Mouse (Mus musculus) kidney, embryonic 16.5 days (tissue): ENCODE data around the gene Metrnl. TPM values are rescaled to one million over a fixed set of nuclear protein-coding genes. Genes with fewer than 3 reads are reported as not detected.
"Not testable (repeated sequence)": the region's sequence is repeated elsewhere in the genome, so short reads cannot be mapped to it uniquely, and the experiment has no call there.

Experiments used
- ATAC-seq: fragments of 200-750 bp; cut with Nextera tagmentation; 2 replicates; pipeline ENCODE4 v1.8.0; 2017; ENCODE audit warnings: moderate TSS enrichment; ENCODE audit not compliant: low FRiP score, low TSS enrichment
- H3K27ac ChIP-seq: fragments of 300-500 bp; sonication (generic); 2 replicates; pipeline ENCODE4 v1.5.1; 2014; ENCODE audit warnings: low read length
- H3K27me3 ChIP-seq: fragments of 300-500 bp; sonication (generic); 2 replicates; pipeline ENCODE4 v1.6.1; 2014; ENCODE audit warnings: low read length, control low read depth, mixed read lengths; ENCODE audit not compliant: insufficient read depth
- H3K36me3 ChIP-seq: fragments of 300-500 bp; sonication (generic); 2 replicates; pipeline ENCODE4 v1.6.1; 2014; ENCODE audit warnings: low read length, control low read depth, mixed read lengths; ENCODE audit not compliant: insufficient read depth
- H3K4me1 ChIP-seq: fragments of 300-500 bp; sonication (generic); 2 replicates; pipeline ENCODE4 v1.6.1; 2014; ENCODE audit warnings: low read length, control low read depth, mixed read lengths; ENCODE audit not compliant: insufficient read depth
- H3K4me2 ChIP-seq: fragments of 300-500 bp; sonication (generic); replicated peaks from 2 replicates; pipeline ENCODE4 v1.6.1; 2014; ENCODE audit warnings: low read depth, low read length
- H3K4me3 ChIP-seq: fragments of 300-500 bp; sonication (generic); 2 replicates; pipeline ENCODE4 v1.5.1; 2014; ENCODE audit warnings: mild to moderate bottlenecking, low read length
- H3K9ac ChIP-seq: fragments of 300-500 bp; sonication (generic); replicated peaks from 2 replicates; pipeline ENCODE4 v1.6.1; 2014; ENCODE audit warnings: low read length
- H3K9me3 ChIP-seq: fragments of 300-500 bp; sonication (generic); 2 replicates; pipeline ENCODE4 v1.6.1; 2016; ENCODE audit warnings: low read length, control low read depth
- WGBS: fragments of 180-500 bp; shearing (Covaris S2); extraction: QIAGEN DNeasy Blood & Tissue Kit; methylation state at CpG from one replicate; pipeline ENCODE4 v1.1.7; 2014; 5-methylcytosine and 5-hydroxymethylcytosine counted together
- polyA plus RNA-seq: library from polyadenylated mRNA; unstranded; fragments of >200 nt; fragmentation: Nextera tagmentation; extraction: Ambion mirVana; gene quantifications from 2 replicates; pipeline ENCODE4 v1.2.1, GENCODE M21; 2015

Gene Metrnl
- polyA plus RNA-seq, 1 experiment from 2014 or later: 31.3 TPM

GRCm38 (mm10) chr11:121660604-121661003 lies 40.7 kb upstream of the Metrnl start:
- not testable (repeated sequence) for H3K4me1 ChIP-seq

GRCm38 (mm10) chr11:121661116-121661515 lies 40.2 kb upstream of the Metrnl start:
- Histone ChIP-seq H3K36me3 (peaks cover 8% of the 10 kb centered on the region; the same call in 1 of the 2 replicates), H3K9me3 (no peaks in the 10 kb centered on the region), H3K27me3 (no peaks in the 10 kb centered on the region), H3K4me3 (no peak overlapping the region), H3K9ac (no peak overlapping the region), H3K27ac (no peak overlapping the region), H3K4me1 (no peaks in the 10 kb centered on the region), H3K4me2 (no peak overlapping the region)
- no peak for ATAC-seq
- 76% methylated on average over 2 of the region's 2 CpGs for WGBS

More at GRCm38 (mm10) chr11:121660604-121661003, 40.7 kb upstream of the Metrnl start:
- H3K4me3 ChIP-seq, H3K27ac ChIP-seq, H3K36me3 ChIP-seq, ATAC-seq, H3K27me3 ChIP-seq, H3K9me3 ChIP-seq, H3K4me2 ChIP-seq, H3K9ac ChIP-seq: not testable (repeated sequence)
- 95% methylated on average over 2 of the region's 2 CpGs for WGBS

- ATAC-seq: no peak
- H3K36me3 ChIP-seq: no peaks in the 10 kb centered on the region
- no peak overlapping the region for H3K4me2 ChIP-seq
- no peaks in the 10 kb centered on the region for H3K9me3 ChIP-seq
- WGBS: 94% methylated on average over 4 of the region's 4 CpGs
- peaks cover 5% of the 10 kb centered on the region for H3K4me1 ChIP-seq
- H3K27me3 ChIP-seq: no peaks in the 10 kb centered on the region
- no peak overlapping the region for H3K4me3 ChIP-seq
- H3K9ac ChIP-seq: no peak overlapping the region
- no peak overlapping the region for H3K27ac ChIP-seq
These were observed 33.8 kb upstream of the Metrnl start for GRCm38 (mm10) chr11:121667541-121667940.

- Histone ChIP-seq H3K9me3 (no peaks in the 10 kb centered on the region), H3K4me2 (no peak overlapping the region), H3K9ac (no peak overlapping the region), H3K27me3 (no peaks in the 10 kb centered on the region), H3K4me3 (no peak overlapping the region), H3K36me3 (no peaks in the 10 kb centered on the region), H3K4me1 (peaks cover 9% of the 10 kb centered on the region), H3K27ac (no peak overlapping the region)
- WGBS: 89% methylated on average over 5 of the region's 5 CpGs
- no peak for ATAC-seq
These were observed 32.6 kb upstream of the Metrnl start for GRCm38 (mm10) chr11:121668776-121669175.

- H3K4me3 ChIP-seq: no peak overlapping the region
- H3K36me3 ChIP-seq: no peaks in the 10 kb centered on the region
- peaks cover 2% of the 10 kb centered on the region for H3K9me3 ChIP-seq
- no peaks in the 10 kb centered on the region for H3K27me3 ChIP-seq
- H3K4me1 ChIP-seq: peaks cover 10% of the 10 kb centered on the region
- H3K4me2 ChIP-seq: no peak overlapping the region
- H3K27ac ChIP-seq: no peak overlapping the region
- WGBS: 88% methylated on average over 5 of the region's 5 CpGs
- no peak for ATAC-seq
- H3K9ac ChIP-seq: no peak overlapping the region
These were observed 30.4 kb upstream of the Metrnl start for GRCm38 (mm10) chr11:121670926-121671325.

GRCm38 (mm10) chr11:121672312-121672989 lies 28.9 kb upstream of the Metrnl start:
- H3K4me1 ChIP-seq: peaks cover 10% of the 10 kb centered on the region
- peak overlapping the region; percentile 92 for H3K4me2 ChIP-seq
- 2% methylated on average over 22 of the region's 22 CpGs for WGBS
- peaks cover 5% of the 10 kb centered on the region for H3K9me3 ChIP-seq
- peak overlapping the region; percentile 96 for H3K27ac ChIP-seq
- peak overlapping the region; percentile 90 for H3K9ac ChIP-seq
- no peaks in the 10 kb centered on the region for H3K27me3 ChIP-seq
- peak overlapping the region; percentile 81 for H3K4me3 ChIP-seq
- ATAC-seq: peak; percentile 28; the same call in 1 of the 2 replicates
- H3K36me3 ChIP-seq: no peaks in the 10 kb centered on the region

- Histone ChIP-seq H3K27me3 (no peaks in the 10 kb centered on the region), H3K9ac (peak within 1 kb of the TSS; percentile 90), H3K4me3 (peak within 1 kb of the TSS; percentile 81), H3K36me3 (no peaks in the 10 kb centered on the region), H3K4me1 (peaks cover 10% of the 10 kb centered on the region), H3K27ac (peak within 1 kb of the TSS; percentile 96), H3K9me3 (peaks cover 5% of the 10 kb centered on the region), H3K4me2 (peak within 1 kb of the TSS; percentile 92)
- peak; percentile 100 for ATAC-seq
- under 1% methylated on average over 46 of the region's 46 CpGs for WGBS
These were observed 28.3 kb upstream of the Metrnl start, which contains the start of gene B3gntl1 for GRCm38 (mm10) chr11:121672990-121673572. TSS of gene B3gntl1 (minus strand) at chr11:121673153.

- H3K36me3 ChIP-seq: no peaks in the 10 kb centered on the region
- peak overlapping the region; percentile 64 for H3K9ac ChIP-seq
- ATAC-seq: peak; percentile 7; the same call in 1 of the 2 replicates
- no peaks in the 10 kb centered on the region for H3K27me3 ChIP-seq
- peaks cover 10% of the 10 kb centered on the region for H3K4me1 ChIP-seq
- H3K9me3 ChIP-seq: peaks cover 5% of the 10 kb centered on the region
- H3K4me2 ChIP-seq: peak overlapping the region; percentile 92
- WGBS: 69% methylated on average over 7 of the region's 7 CpGs
- H3K4me3 ChIP-seq: peak overlapping the region; percentile 81
- H3K27ac ChIP-seq: peak overlapping the region; percentile 96
These were observed 27.7 kb upstream of the Metrnl start for GRCm38 (mm10) chr11:121673629-121674028.

- Histone ChIP-seq H3K27ac (no peak overlapping the region), H3K9ac (no peak overlapping the region), H3K4me3 (no peak overlapping the region), H3K9me3 (peaks cover 5% of the 10 kb centered on the region), H3K36me3 (no peaks in the 10 kb centered on the region), H3K27me3 (no peaks in the 10 kb centered on the region), H3K4me1 (peaks cover 10% of the 10 kb centered on the region), H3K4me2 (no peak overlapping the region)
- 82% methylated on average over 2 of the region's 2 CpGs for WGBS
- no peak for ATAC-seq
These were observed 24.5 kb upstream of the Metrnl start for GRCm38 (mm10) chr11:121676836-121677235.

GRCm38 (mm10) chr11:121679581-121679980 lies 21.8 kb upstream of the Metrnl start:
- WGBS: 72% methylated on average over 2 of the region's 2 CpGs
- H3K36me3 ChIP-seq: no peaks in the 10 kb centered on the region
- peaks cover 5% of the 10 kb centered on the region for H3K9me3 ChIP-seq
- no peaks in the 10 kb centered on the region for H3K27me3 ChIP-seq
- ATAC-seq: no peak
- H3K9ac ChIP-seq: no peak overlapping the region
- H3K4me3 ChIP-seq: no peak overlapping the region
- H3K4me1 ChIP-seq: no peaks in the 10 kb centered on the region
- H3K4me2 ChIP-seq: no peak overlapping the region
- H3K27ac ChIP-seq: no peak overlapping the region
